Mouse (Mus musculus): Measurements from ENCODE around the gene Csnk1e.
"Not testable (repeated sequence)": the region's sequence is repeated elsewhere in the genome, so short reads cannot be mapped to it uniquely, and the experiment has no call there.

Gene Csnk1e

GRCm38 (mm10) chr15:79455106-79455810, at the start of gene Csnk1e:
TSS of gene Csnk1e (minus strand) at chr15:79455566.
- in situ Hi-C loops (cut with MboI, MseI), result no loop called here

DNA sequence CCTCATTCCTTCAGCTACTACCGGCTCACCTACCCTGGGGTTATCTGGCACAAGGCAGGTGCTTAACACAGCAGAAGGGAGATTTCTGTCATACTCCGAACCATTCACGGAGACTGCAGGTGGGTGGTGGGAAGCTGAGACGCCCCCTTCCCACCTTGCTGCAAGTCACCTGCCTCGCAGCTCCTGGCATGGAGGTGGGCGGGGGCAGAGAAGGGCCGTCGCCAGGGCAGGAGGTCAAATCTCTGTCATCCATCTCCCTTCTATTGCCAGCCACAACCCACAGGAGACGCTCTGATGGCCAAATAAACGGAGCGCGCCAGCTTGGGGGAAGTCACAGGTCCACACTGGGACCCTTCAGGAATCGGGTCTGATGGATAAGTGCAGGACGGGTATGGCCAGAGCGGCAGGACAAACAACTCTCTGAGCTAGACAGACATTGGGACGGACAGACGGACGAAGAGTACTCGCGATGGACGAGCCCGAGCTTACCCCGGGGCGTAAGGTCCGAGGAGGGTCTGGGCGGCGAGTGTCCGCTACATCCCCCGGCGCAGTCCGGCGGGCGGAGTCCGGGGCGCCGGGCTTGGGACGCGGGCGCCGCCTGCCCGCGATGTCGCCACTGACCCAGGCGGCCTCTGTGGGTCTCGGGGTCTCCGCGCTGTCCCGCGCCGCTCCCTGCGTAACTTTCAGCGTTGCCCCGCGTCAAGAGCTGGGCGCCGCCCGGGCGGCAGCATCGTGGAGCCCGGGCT, 49.5 kb upstream of the Csnk1e start, which contains the start of gene Kcnj4:
Kcnj4 (minus strand) TSS at position 535 of the 746 bp plus-strand sequence.
- in situ Hi-C loops (cut with MboI, MseI), result no loop called here

DNA sequence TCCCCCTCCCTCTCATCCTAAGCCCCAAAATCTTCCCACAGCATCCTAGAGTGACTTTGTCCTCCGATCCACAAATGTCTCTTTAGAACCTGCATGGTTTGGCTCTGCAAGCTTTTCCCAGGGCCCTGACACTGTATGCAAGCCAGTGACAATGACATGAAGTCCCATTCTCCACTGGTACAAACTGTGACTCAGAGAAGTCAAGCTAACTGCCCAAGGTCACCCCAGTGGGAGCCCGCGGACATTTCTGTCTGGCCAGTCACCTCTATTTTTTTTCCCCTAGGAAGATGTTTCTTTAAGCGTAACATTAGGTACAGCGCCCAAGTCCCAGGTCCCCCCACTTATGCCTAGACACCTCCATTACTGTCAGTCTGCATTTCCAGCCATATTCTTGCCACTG, 48.1 kb upstream of the Csnk1e start:
- in situ Hi-C loops (cut with MboI, MseI), result no loop called here

GRCm38 (mm10) chr15:79502891-79503341, 47.5 kb upstream of the Csnk1e start:
- in situ Hi-C loops (cut with MboI, MseI), result no loop called here

- in situ Hi-C loops (cut with MboI, MseI), result no loop called here
Observed at GRCm38 (mm10) chr15:79500110-79500509, 44.7 kb upstream of the Csnk1e start.

DNA sequence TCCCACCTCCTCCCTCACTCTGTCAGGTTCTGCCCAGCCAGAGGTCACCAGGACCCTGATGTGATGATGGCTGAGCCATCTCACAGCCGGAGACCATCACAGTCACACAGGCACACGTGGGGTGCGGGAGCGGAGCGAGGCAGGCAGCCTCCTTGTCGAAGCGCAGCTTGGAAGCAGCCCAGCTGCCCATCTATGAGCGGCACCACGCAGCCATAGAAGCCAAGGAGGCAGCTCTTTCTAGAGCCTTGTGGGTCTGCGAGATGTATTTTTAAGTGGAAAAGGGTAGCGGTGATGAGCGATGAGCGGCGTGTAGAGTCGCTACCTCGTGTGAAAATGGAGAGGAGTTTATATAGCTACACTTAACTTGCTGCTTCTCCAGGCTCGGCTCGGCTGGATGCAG, 38.2 kb upstream of the Csnk1e start:
- in situ Hi-C loops (cut with MboI, MseI), result no loop called here

DNA sequence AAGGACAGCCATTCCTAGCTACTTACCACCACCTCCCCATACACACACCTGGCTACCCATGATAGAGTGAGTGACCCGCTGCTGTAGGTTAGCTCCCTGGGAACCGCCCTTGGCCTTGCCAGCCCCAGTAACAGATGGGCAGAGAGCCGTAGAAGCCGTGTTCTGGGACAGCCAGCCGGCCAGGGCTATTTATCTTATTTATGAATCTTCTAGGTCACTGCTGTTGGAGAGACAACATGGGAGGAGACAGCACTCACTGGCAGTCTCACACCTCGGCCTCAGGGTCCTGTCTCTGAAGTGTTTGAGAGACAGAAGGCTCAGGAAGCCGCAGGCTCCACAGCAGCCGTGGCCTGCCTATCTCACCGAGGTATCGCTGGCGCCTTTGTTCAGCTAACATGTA, 34.1 kb upstream of the Csnk1e start:
- in situ Hi-C loops (cut with MboI, MseI), result no loop called here

DNA sequence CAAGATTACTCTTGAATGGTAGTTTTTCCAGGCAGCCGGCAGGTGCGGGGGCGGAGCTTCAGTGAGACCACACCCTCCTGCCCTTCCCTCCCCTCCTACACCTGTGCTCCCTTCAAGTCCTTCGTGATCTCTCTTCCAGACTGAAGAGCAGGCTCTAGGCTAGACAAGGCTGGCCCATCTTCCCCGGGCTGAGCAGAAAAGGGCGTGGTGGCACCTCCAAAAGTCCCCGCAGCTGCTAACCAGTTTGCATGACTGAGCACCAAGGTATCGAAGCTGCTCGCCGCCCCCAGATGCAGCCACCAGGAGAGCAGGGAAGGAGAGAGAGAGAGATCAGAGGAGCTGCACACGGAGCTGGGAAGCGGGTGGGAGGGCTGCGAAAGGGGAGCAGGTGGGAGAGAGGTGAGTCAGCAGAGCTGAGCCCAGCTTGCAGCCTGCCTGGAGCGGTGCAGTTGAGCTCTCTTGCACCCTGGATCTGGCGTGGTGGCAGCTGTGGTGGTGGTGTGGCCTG, 25.9 kb upstream of the Csnk1e start:
- in situ Hi-C loops (cut with MboI, MseI), result no loop called here

- in situ Hi-C loops (cut with MboI, MseI), result no loop called here
Observed at GRCm38 (mm10) chr15:79477227-79477626, 21.9 kb upstream of the Csnk1e start.

GRCm38 (mm10) chr15:79473638-79474355, 18.4 kb upstream of the Csnk1e start:
- in situ Hi-C loops (cut with MboI, MseI), result no loop called here

DNA sequence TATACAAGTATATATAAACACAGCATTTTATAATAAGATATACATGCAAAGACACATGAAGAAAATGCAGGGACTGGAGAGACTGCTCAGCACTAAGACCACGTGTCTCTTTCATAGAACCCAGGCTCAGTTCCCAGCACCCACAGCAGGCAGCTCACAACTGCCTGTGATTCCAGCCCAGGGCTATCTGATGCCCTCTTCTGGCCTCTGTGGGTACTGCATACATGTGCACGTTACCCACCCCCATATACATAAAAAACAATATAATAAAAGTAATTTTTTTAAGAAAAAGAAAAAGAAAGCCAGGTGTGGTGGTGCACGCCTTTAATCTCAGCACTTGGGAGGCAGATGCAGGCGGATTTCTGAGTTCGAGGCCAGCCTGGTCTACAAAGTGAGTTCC, 17.7 kb upstream of the Csnk1e start:
- in situ Hi-C loops (cut with MboI, MseI), result no loop called here

GRCm38 (mm10) chr15:79471095-79471494, 15.7 kb upstream of the Csnk1e start:
- in situ Hi-C loops (cut with MboI, MseI), result no loop called here

GRCm38 (mm10) chr15:79470583-79470982, 15.2 kb upstream of the Csnk1e start:
- in situ Hi-C loops (cut with MboI, MseI), result no loop called here

GRCm38 (mm10) chr15:79469577-79469976, 14.2 kb upstream of the Csnk1e start:
- in situ Hi-C loops (cut with MboI, MseI), result loop anchor here (10.0 kb wide), 1 partner anchor 245 kb away; the partner anchor contains the start of genes Gm49486 and Pick1

GRCm38 (mm10) chr15:79466601-79467286, 11.4 kb upstream of the Csnk1e start:
- in situ Hi-C loops (cut with MboI, MseI), result loop anchor here (10.0 kb wide), 1 partner anchor 242 kb away; the partner anchor contains the start of genes Gm49486 and Pick1

GRCm38 (mm10) chr15:79456546-79456945, 1.2 kb upstream of the Csnk1e start:
- in situ Hi-C loops (cut with MboI, MseI), result no loop called here

GRCm38 (mm10) chr15:79456104-79456503, 738 bp upstream of the Csnk1e start:
- in situ Hi-C loops (cut with MboI, MseI), result not testable (repeated sequence)

DNA sequence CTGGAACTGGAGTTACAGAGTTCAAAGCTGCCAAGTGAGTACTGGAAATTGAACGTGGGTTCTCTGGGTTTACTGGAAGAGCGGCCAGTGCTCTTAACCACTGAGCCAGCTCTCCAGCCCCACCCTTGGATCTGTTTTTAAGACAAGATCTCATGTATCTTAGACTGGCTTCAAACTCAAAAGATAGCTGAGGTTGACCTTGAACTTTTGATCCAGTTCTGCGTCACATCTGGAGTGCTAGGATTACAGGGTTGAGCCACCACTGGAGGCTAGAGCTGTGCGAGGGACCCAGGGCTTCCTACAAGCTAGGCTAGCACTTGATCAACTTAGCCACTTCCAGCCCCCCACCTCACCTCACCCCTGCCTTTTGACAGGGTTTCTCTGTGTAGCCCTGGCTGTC, 1.5 kb downstream of the Csnk1e start:
- in situ Hi-C loops (cut with MboI, MseI), result no loop called here

GRCm38 (mm10) chr15:79448041-79448440, 7.3 kb downstream of the Csnk1e start:
- in situ Hi-C loops (cut with MboI, MseI), result no loop called here

GRCm38 (mm10) chr15:79445786-79446654, 9.3 kb downstream of the Csnk1e start:
- in situ Hi-C loops (cut with MboI, MseI), result no loop called here

Measured in T-helper 1 cell (primary cell).